Mouse (Mus musculus): ENCODE measurements around the gene Sh3kbp1. TPM values are rescaled to one million over a fixed set of nuclear protein-coding genes. Genes with fewer than 3 reads are reported as not detected.
"Not testable (repeated sequence)": the region's sequence is repeated elsewhere in the genome, so short reads cannot be mapped to it uniquely, and the experiment has no call there.

Gene Sh3kbp1
- 36.1 and 41.0 TPM in 2 replicates for polyA plus RNA-seq (2016; fragmentation: Nextera tagmentation; extraction: Ambion mirVana)

DNA sequence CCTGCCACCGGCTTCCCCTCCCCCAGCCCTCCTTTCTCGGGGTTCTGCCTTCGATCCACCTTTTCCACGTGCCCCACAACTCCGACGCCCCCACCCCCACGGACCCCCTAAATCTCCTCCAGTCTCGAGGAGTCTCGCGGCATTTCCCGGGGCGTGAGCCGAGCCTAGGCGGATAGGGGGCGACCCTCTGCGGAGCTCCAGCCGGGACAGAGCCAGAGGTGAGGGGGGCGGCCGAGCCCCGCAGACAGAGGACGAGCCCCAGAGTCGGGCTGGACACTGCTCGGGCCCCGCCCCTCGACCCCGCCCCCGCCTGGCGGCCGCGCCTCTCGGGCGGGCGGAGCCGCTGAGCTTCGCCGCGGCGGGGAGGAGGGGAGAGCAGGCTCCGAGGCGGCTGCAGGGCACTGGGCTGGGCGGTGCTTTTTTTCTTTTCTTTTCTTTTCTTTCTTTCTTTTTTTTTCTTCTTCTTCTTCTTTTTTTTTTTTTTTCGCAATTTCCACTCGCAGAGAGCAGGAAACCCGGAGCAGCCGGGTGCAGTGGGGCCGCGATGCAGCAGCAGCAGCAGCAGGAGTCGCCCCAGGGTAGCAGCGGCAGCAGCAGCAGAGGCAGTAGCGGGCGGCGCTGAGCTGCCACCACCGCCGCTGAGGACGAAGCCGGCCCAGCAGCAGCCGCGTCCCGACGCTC, at the start of gene Sh3kbp1:
Gene Sh3kbp1, plus strand, starts transcription at position 366 of the 681 bp plus-strand sequence.
- 28% methylated on average over 43 of the region's 60 CpGs for WGBS
- Histone ChIP-seq H3K36me3 (no peaks in the 10 kb centered on the region), H3K4me2 (replicated peaks) (peak within 1 kb of the TSS; percentile 58), H3K9ac (replicated peaks) (peak within 1 kb of the TSS; percentile 71), H3K27ac (replicated peaks) (peak within 1 kb of the TSS; percentile 77), H3K9me3 (no peaks in the 10 kb centered on the region), H3K4me3 (peak within 1 kb of the TSS; percentile 58), H3K27me3 (peaks cover 47% of the 10 kb centered on the region), H3K4me1 (no peaks in the 10 kb centered on the region)
- ATAC-seq (ENCODE audit: low FRiP score, low read depth) = peak; percentile 92

DNA sequence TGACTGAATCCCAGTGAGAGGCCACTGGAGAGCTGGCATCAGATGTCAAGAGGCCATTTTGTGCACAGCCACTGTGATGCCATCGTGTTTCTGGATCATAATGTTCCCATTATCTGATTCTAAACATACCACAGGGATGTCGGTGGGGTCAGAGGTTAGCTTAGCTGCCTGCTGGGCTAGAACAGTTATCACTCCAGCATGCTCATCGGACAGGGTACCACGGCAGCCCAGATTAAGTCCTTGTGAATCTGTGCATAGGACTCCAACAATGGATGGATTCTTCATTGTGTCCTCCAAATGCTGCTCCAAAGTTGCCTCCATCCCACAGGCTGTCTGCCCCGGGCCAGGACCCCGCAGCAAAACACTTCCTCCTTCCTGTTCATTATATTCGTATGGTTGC, 42.3 kb upstream of the Sh3kbp1 start:
- not testable (repeated sequence) for H3K4me2 ChIP-seq (replicated peaks); H3K27ac ChIP-seq (replicated peaks); H3K27me3 ChIP-seq; H3K9ac ChIP-seq (replicated peaks); H3K4me1 ChIP-seq; H3K9me3 ChIP-seq; H3K4me3 ChIP-seq; H3K36me3 ChIP-seq
- WGBS = 57% methylated on average over 7 of the region's 7 CpGs
- ATAC-seq (ENCODE audit: low FRiP score, low read depth) = peak; percentile 71; the same call in 1 of the 2 replicates

DNA sequence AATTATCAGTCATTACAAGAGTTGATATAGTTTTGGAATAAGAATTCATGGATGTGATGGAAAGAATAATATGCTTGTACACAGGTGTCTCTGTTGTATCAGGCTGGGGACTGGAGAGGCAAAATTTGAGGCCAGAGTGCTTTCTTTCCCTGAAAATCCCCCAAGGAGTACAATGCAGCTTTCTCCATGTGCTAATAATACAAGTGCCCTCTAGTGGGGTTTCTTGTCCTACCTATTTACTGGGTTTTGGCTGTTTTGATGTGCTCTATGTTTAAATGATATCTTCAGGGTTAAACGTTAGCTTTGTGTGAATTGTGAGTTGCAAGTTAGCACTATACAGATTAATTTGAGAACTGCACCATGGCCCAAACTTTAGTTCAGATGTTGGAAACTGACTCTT, 35.4 kb upstream of the Sh3kbp1 start:
- Histone ChIP-seq H3K27ac (replicated peaks) (no peak overlapping the region), H3K4me3 (no peak overlapping the region), H3K9ac (replicated peaks) (no peak overlapping the region), H3K36me3 (no peaks in the 10 kb centered on the region), H3K4me1 (no peaks in the 10 kb centered on the region), H3K27me3 (peaks cover 3% of the 10 kb centered on the region; the same call in 1 of the 2 replicates), H3K4me2 (replicated peaks) (no peak overlapping the region), H3K9me3 (no peaks in the 10 kb centered on the region)
- 87% methylated on average over 1 of the region's 1 CpGs for WGBS
- no peak for ATAC-seq (ENCODE audit: low FRiP score, low read depth)

DNA sequence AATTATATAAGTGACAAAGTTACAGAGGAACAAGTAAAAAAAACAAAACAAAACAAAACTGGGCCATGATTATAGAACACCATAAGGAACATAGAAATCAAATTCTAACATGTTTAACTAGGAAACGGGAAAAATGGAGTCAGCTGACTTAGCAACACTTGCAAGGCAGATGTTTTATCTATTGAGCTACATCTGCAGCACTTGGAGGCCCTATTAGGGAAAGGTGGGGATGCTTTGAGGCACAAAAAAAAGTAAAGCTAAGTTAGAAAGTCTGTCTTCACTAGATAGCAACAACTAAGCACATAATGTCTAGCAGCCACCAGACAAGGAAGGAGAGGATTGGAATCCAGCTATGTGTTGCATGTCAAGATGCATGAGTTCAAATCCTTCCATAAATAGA, 29.6 kb upstream of the Sh3kbp1 start:
- Histone ChIP-seq H3K4me1 (no peaks in the 10 kb centered on the region), H3K4me3 (no peak overlapping the region), H3K4me2 (replicated peaks) (no peak overlapping the region), H3K9me3 (no peaks in the 10 kb centered on the region), H3K27me3 (peaks cover 3% of the 10 kb centered on the region; the same call in 1 of the 2 replicates), H3K9ac (replicated peaks) (no peak overlapping the region), H3K36me3 (no peaks in the 10 kb centered on the region), H3K27ac (replicated peaks) (no peak overlapping the region)
- WGBS = 82% methylated on average over 1 of the region's 1 CpGs
- ATAC-seq (ENCODE audit: low FRiP score, low read depth) = no peak

DNA sequence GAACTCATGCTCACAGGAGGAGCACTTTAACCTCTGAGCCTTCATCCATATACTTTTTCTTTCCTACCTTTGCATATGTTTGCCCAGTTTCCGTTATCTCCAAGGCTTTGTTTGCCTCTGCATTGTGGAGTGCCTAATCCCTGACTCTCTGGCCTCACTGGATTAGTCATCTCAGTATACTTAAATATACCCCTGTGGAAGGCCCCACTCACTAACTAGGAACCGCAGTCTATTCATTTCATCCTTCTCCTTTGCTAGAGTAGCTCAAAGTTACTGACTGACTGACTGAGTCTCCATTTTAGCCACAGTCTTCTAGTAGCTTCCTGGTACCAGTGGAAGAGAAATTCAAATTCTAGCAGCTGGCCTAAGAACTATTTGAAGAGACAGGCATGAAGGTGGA, 22.2 kb upstream of the Sh3kbp1 start:
- no peak for ATAC-seq (ENCODE audit: low FRiP score, low read depth)
- Histone ChIP-seq H3K27ac (replicated peaks) (no peak overlapping the region), H3K9ac (replicated peaks) (no peak overlapping the region), H3K4me2 (replicated peaks) (no peak overlapping the region), H3K36me3 (no peaks in the 10 kb centered on the region), H3K27me3 (no peaks in the 10 kb centered on the region), H3K4me3 (no peak overlapping the region), H3K9me3 (no peaks in the 10 kb centered on the region), H3K4me1 (no peaks in the 10 kb centered on the region)
- WGBS = 53% methylated on average over 2 of the region's 2 CpGs

DNA sequence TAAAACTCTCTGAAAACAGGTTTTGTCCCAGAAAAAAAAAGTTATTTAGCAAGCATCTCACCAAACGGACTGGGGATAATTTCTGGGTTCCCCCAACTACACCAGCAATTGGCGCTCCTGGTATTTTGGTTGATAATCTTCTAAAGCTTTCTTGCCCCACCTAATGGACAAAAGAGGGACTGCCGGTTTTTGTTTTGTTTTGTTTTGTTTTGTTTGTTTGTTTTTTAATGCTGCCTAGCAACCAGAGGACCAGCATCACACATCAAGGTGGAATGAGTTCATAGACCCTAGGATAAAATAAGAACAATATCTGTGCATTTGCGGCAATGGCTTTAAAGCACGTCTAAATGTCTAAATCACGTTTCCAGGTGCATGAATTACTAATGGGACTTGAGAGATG, 20.1 kb upstream of the Sh3kbp1 start:
- no peak overlapping the region for H3K27ac ChIP-seq (replicated peaks)
- H3K4me2 ChIP-seq (replicated peaks) = no peak overlapping the region
- H3K36me3 ChIP-seq = no peaks in the 10 kb centered on the region
- H3K9me3 ChIP-seq = no peaks in the 10 kb centered on the region
- no peaks in the 10 kb centered on the region for H3K27me3 ChIP-seq
- H3K4me3 ChIP-seq = no peak overlapping the region
- H3K9ac ChIP-seq (replicated peaks) = no peak overlapping the region
- WGBS = 49% methylated on average over 6 of the region's 6 CpGs
- ATAC-seq (ENCODE audit: low FRiP score, low read depth) = no peak
- H3K4me1 ChIP-seq = no peaks in the 10 kb centered on the region

DNA sequence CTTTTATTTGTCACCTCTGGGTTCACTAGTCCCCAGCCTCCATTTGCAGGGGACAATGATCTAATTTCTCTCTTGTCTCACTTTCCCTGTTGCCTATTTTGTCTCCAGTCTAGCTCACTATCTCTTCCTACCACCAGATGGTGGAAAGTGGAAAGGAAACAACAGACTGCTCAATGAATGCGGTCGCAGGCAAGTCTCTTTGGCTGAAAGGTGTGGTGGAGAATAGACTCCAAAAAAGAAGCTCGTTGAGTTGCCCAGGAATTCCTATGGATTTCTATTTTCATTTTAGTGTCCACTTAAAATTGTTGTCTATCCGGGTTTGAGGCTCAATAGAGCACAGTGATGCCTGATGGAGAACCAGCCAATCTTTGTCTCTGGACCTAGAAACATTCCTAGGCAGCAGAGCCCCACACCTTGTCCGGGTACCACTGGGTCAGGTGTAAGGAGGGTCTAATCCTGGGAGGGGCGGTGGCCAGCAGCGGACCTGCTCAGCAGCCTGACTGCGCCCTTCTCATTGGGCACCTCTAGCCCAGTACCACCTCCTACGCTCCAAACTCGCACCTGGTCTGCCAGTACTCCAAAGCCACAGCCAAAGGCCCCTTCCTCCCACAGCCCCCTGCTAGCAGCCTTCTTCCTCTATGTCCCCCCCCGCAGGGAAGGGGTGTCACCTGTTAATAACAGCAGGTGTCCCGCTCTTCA, 715 bp upstream of the Sh3kbp1 start:
- peak overlapping the region; percentile 53 for H3K4me2 ChIP-seq (replicated peaks)
- H3K36me3 ChIP-seq = no peaks in the 10 kb centered on the region
- H3K27ac ChIP-seq (replicated peaks) = no peak overlapping the region
- ATAC-seq (ENCODE audit: low FRiP score, low read depth) = peak; percentile 45
- H3K4me3 ChIP-seq = peak overlapping the region; percentile 58
- 32% methylated on average over 12 of the region's 12 CpGs for WGBS
- H3K4me1 ChIP-seq = no peaks in the 10 kb centered on the region
- peaks cover 47% of the 10 kb centered on the region for H3K27me3 ChIP-seq
- H3K9me3 ChIP-seq = no peaks in the 10 kb centered on the region
- H3K9ac ChIP-seq (replicated peaks) = peak overlapping the region; percentile 28; the same call in 1 of the 2 replicates

DNA sequence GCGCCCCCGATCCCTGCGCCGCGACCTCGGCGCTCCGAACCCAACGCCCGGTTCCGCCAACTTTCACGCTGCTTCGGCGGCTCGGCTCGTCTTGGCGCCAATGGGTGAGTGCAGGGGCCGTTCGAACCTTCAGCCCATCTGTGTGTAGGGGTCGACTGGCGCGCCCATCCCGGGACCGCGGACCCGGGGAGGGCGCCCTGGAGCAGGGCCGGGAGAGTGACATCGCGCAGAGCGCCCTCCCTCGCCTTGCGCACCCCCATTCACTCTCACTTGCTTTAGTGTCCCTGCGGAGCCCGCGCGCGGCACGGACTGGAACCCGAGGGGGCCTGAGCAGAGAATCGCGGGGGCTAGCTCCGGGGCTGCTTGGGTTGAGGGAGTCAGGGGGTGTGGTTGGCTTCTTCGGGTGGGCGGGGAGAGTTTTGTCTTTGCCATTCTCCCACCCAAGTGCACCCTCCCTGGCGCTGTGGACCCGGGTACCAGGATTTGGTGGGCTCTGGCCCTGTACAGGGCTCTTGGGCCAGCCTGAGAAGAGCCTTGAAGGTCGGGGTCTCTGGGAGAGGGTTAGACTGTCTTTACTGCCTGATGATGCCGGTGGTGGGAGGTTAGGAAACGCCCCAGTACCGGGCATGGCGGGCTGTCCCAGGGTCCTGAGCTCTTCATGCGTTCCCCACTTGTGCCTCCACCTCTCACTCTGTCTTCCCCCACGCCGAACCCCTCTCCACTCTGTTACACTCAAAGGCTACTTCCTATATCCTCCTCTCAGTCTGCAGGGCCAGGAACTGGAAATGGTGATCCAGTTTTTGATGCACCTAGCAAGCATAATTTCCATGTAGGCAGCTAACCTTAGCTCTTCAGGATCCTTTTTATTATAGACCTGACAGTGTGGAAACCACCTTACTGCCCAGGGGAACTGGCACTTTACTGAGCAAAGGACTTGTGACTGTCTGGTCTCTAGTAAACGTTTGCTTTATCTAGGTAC, 805 bp downstream of the Sh3kbp1 start:
- Histone ChIP-seq H3K27me3 (peaks cover 40% of the 10 kb centered on the region), H3K9me3 (no peaks in the 10 kb centered on the region)

DNA sequence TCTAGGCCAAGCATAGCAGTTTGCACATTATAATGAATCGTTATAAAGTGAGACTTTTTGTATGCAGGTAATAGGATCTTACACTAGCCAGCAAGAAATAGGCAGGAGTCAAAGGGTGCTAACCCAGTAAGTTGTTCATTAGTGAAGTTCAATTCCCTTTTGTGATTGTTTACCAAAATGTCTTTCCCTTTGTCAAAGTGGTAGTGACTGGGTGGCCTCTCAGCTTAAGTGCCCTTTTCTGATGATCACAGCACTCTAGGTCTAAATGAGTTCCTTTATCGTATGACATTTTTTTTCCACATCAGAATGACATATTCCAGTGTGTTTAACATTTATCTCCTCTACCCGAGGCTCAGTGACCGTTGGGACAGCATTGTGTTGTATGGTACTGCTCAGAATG, 1.6 kb downstream of the Sh3kbp1 start:
- no peaks in the 10 kb centered on the region for H3K36me3 ChIP-seq
- no peak overlapping the region for H3K27ac ChIP-seq (replicated peaks)
- 63% methylated on average over 4 of the region's 4 CpGs for WGBS
- H3K27me3 ChIP-seq = peaks cover 40% of the 10 kb centered on the region
- H3K9me3 ChIP-seq = no peaks in the 10 kb centered on the region
- no peaks in the 10 kb centered on the region for H3K4me1 ChIP-seq
- no peak for ATAC-seq (ENCODE audit: low FRiP score, low read depth)
- H3K4me2 ChIP-seq (replicated peaks) = peak overlapping the region; percentile 58
- H3K9ac ChIP-seq (replicated peaks) = no peak overlapping the region
- H3K4me3 ChIP-seq = peak overlapping the region; percentile 58

More for the DNA sequence above, 805 bp downstream of the Sh3kbp1 start:
- Histone ChIP-seq H3K4me3 (peak overlapping the region; percentile 58), H3K4me2 (replicated peaks) (peak overlapping the region; percentile 58), H3K36me3 (no peaks in the 10 kb centered on the region), H3K4me1 (no peaks in the 10 kb centered on the region), H3K27ac (replicated peaks) (peak overlapping the region; percentile 77), H3K9ac (replicated peaks) (peak overlapping the region; percentile 71)
- ATAC-seq (ENCODE audit: low FRiP score, low read depth) = peak; percentile 77
- WGBS = 20% methylated on average over 54 of the region's 56 CpGs

DNA sequence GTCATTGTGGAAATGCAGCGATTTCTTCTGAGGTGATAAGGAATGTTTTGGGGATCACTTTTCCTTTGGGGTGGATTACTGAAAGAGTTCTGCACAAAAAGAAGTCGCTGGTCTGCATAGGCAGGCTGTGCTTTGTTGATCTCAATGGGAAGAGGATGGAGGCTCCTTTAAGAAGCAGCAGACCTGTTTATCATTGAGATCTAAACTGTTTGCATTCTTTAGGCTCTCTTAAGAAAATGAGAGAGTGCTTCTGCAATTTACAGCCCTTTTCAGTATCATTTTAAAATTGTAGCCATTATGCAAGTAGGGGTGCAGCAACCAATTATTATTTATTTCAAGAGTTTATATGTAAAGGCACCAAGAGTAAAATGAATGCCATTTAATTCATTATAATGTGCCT, 2.1 kb downstream of the Sh3kbp1 start:
- Histone ChIP-seq H3K4me2 (replicated peaks) (peak overlapping the region; percentile 58), H3K9me3 (no peaks in the 10 kb centered on the region), H3K9ac (replicated peaks) (no peak overlapping the region), H3K36me3 (no peaks in the 10 kb centered on the region), H3K4me1 (no peaks in the 10 kb centered on the region), H3K27ac (replicated peaks) (no peak overlapping the region), H3K27me3 (peaks cover 40% of the 10 kb centered on the region), H3K4me3 (peak overlapping the region; percentile 58)
- ATAC-seq (ENCODE audit: low FRiP score, low read depth) = no peak
- WGBS = 27% methylated on average over 2 of the region's 2 CpGs

DNA sequence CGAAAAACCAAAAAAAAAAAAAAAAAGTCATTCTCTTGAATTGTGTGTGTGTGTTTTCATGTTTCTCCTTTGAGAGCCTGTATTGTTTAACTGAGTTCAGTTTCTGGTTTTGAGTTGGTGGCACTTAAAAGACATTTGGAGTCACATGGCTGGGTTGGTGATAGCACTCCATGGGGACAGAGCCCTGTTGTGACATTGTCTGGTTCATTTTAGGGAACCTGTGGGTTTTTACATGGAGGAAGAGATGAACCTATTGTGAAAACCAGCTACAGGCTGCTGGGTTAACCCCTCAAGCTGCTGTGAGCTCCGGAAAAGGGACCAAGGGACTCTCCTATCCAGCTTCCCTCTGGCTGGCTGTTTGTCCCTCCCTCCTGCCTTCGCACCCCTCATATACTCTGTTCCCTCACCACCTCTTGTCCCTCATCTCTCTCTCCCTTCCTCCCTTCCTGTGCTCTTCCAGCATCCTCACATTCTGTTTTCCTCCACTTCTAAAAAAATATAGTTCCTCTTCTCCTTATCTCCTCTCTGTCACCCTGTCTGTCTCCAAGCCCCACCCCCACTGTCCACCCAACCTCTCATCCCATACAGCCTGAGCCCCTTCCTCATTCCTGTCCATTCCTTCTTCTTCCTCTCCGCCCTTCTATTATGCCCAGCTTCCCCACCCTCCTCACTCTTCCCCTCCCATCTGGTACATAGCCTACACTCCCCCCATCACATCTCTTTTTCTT, 11.6 kb downstream of the Sh3kbp1 start:
- ATAC-seq (ENCODE audit: low FRiP score, low read depth) = no peak
- H3K36me3 ChIP-seq = no peaks in the 10 kb centered on the region
- no peak overlapping the region for H3K27ac ChIP-seq (replicated peaks)
- no peak overlapping the region for H3K4me2 ChIP-seq (replicated peaks)
- WGBS = 67% methylated on average over 4 of the region's 4 CpGs
- H3K9ac ChIP-seq (replicated peaks) = no peak overlapping the region
- H3K9me3 ChIP-seq = no peaks in the 10 kb centered on the region
- H3K27me3 ChIP-seq = peaks cover 9% of the 10 kb centered on the region; the same call in 1 of the 2 replicates
- no peaks in the 10 kb centered on the region for H3K4me1 ChIP-seq
- H3K4me3 ChIP-seq = no peak overlapping the region

Measured in midbrain, embryonic 12.5 days (tissue).